ENCODE assay signal across 11 mouse cellular contexts in the genomic region with DNA sequence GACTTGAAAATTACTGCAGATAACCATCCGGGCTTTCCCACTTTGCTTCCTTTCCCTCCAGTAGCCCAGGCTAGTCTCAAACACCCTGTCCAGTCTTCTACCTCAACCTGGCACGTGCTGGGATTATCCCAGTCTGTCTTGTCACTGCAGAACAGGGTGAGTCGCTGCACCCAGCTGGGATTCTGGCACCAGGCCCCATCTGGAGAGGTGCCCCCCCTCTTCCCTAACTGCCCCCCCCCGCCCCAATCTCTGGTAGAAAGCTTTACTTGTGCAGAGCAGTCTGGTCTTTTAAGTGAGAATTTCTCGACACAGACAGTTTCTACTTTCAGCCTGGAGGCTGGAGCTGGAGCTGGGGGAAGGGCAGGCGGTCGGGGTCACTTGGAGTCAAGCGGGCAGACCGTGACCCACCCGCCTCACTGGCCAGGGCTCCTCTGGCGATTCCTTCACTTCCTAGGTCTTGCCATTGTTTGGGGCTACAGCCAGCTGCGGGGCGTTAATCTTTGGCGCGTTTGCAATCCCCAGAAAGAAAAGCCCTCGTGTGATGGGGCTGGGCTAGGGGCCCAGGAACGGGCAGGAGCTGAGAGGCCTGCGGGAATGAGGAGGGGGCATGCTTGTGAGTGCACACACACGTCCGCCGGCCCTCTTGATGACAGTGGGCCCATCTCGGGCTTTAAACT. TPM values are rescaled to one million over a fixed set of nuclear protein-coding genes. Genes with fewer than 3 reads are reported as not detected.
A peak's percentile ranks its signal among the peaks of the same experiment; 100 is the strongest.
DNase-seq lines count a peak whose midpoint lies in the region; ATAC-seq and TF ChIP-seq lines count a peak whose summit lies in the region.
"Had no signal": no experiment of that assay in that cellular context is flagged by ENCODE, and none has a peak within 500 bp of the region (broad histone marks: within the 10 kb centered on the region; RNA-seq: fewer than 3 reads in every experiment).

No protein-coding gene starts in this region.

- 0 out of 2 replicates have a peak overlapping the region, but pooled peaks have one; percentile 22 for H3K9ac ChIP-seq in kidney, embryonic 16.5 days (replicated peaks; ENCODE audit: low read length)
- peak overlapping the region; percentile 39 for H3K9ac ChIP-seq in embryonic facial prominence, embryonic 11.5 days (replicated peaks; ENCODE audit: low read length)
- H3K9ac ChIP-seq in hindbrain, postnatal 0 days (replicated peaks; ENCODE audit: low read length), result no peak overlapping the region
- H3K9ac ChIP-seq in neural tube, embryonic 12.5 days, result no peak overlapping the region

- peaks cover 89% of the 10 kb centered on the region for H3K27me3 ChIP-seq in kidney, embryonic 16.5 days (ENCODE audit: insufficient read depth, low read length)
- H3K27me3 ChIP-seq in embryonic facial prominence, embryonic 11.5 days (ENCODE audit: control insufficient read depth, insufficient read depth, low read length), result peaks cover 58% of the 10 kb centered on the region
- H3K27me3 ChIP-seq in hindbrain, postnatal 0 days (ENCODE audit: insufficient read depth, low read length), result peaks cover 15% of the 10 kb centered on the region
- H3K27me3 ChIP-seq in neural tube, embryonic 12.5 days (replicated peaks), result peaks cover 49% of the 10 kb centered on the region

- no peak overlapping the region for H3K4me3 ChIP-seq in kidney, embryonic 16.5 days (ENCODE audit: low read length)
- H3K4me3 ChIP-seq in embryonic facial prominence, embryonic 11.5 days (ENCODE audit: low read depth, low read length), result no peak overlapping the region
- no peak overlapping the region for H3K4me3 ChIP-seq in hindbrain, postnatal 0 days (ENCODE audit: low read length)
- no peak overlapping the region for H3K4me3 ChIP-seq in neural tube, embryonic 12.5 days
- H3K4me3 ChIP-seq: megakaryocyte, embryonic 14.5 days had no signal

- ATAC-seq in kidney, embryonic 16.5 days (ENCODE audit: low FRiP score, low TSS enrichment), result peak; percentile 28; the same call in 1 of the 2 replicates
- ATAC-seq in embryonic facial prominence, embryonic 11.5 days (replicated peaks; ENCODE audit: insufficient number of reproducible peaks, low FRiP score, low TSS enrichment, low read depth), result 0 out of 2 replicates have a peak, but pooled peaks have one; percentile 17
- ATAC-seq in hindbrain, postnatal 0 days, result peak; percentile 67
- peak; percentile 59 for ATAC-seq in neural tube, embryonic 12.5 days (ENCODE audit: low FRiP score, low read depth)

- H3K27ac ChIP-seq in kidney, embryonic 16.5 days (ENCODE audit: low read length), result no peak overlapping the region
- H3K27ac ChIP-seq in embryonic facial prominence, embryonic 11.5 days (replicated peaks; ENCODE audit: low read depth, low read length), result 0 out of 2 replicates have a peak overlapping the region, but pooled peaks have one; percentile 13
- no peak overlapping the region for H3K27ac ChIP-seq in hindbrain, postnatal 0 days
- peak overlapping the region; percentile 54; the same call in 1 of the 2 replicates for H3K27ac ChIP-seq in neural tube, embryonic 12.5 days

- TF ChIP-seq CTCF in hindbrain, postnatal 0 days (IDR thresholded peaks at IDR 0.05; ENCODE audit: low read depth), result no peak

- H3K9me3 ChIP-seq in kidney, embryonic 16.5 days (ENCODE audit: low read length), result no peaks in the 10 kb centered on the region
- H3K9me3 ChIP-seq in embryonic facial prominence, embryonic 11.5 days (replicated peaks; ENCODE audit: control insufficient read depth, low read length), result no peaks in the 10 kb centered on the region
- no peaks in the 10 kb centered on the region for H3K9me3 ChIP-seq in hindbrain, postnatal 0 days (ENCODE audit: low read length)
- H3K9me3 ChIP-seq in neural tube, embryonic 12.5 days, result no peaks in the 10 kb centered on the region
- H3K9me3 ChIP-seq: megakaryocyte, embryonic 14.5 days had no signal

- no peaks in the 10 kb centered on the region for H3K36me3 ChIP-seq in kidney, embryonic 16.5 days (ENCODE audit: insufficient read depth, low read length)
- H3K36me3 ChIP-seq in embryonic facial prominence, embryonic 11.5 days (replicated peaks; ENCODE audit: control insufficient read depth, insufficient read depth, low read depth, low read length), result no peaks in the 10 kb centered on the region
- H3K36me3 ChIP-seq in hindbrain, postnatal 0 days (ENCODE audit: insufficient read depth, low read length), result no peaks in the 10 kb centered on the region
- no peaks in the 10 kb centered on the region for H3K36me3 ChIP-seq in neural tube, embryonic 12.5 days
- H3K36me3 ChIP-seq: G1E had no signal

- H3K4me2 ChIP-seq in kidney, embryonic 16.5 days (replicated peaks; ENCODE audit: low read depth, low read length), result peak overlapping the region; percentile 23; the same call in 1 of the 2 replicates
- H3K4me2 ChIP-seq in embryonic facial prominence, embryonic 11.5 days (ENCODE audit: low read depth, low read length), result no peak overlapping the region; the same call in 1 of the 2 replicates
- 0 out of 2 replicates have a peak overlapping the region, but pooled peaks have one; percentile 13 for H3K4me2 ChIP-seq in hindbrain, postnatal 0 days (ENCODE audit: low read depth, low read length)
- peak overlapping the region; percentile 42 for H3K4me2 ChIP-seq in neural tube, embryonic 12.5 days (replicated peaks)

- H3K4me1 ChIP-seq in kidney, embryonic 16.5 days (ENCODE audit: insufficient read depth, low read length), result peaks cover 11% of the 10 kb centered on the region
- H3K4me1 ChIP-seq in embryonic facial prominence, embryonic 11.5 days (ENCODE audit: control insufficient read depth, insufficient read depth, low read length), result peaks cover 8% of the 10 kb centered on the region
- H3K4me1 ChIP-seq in hindbrain, postnatal 0 days (ENCODE audit: insufficient read depth, low read length), result no peaks in the 10 kb centered on the region
- peaks cover 78% of the 10 kb centered on the region for H3K4me1 ChIP-seq in neural tube, embryonic 12.5 days
- H3K4me1 ChIP-seq: megakaryocyte, embryonic 14.5 days had no signal

- DNase-seq in kidney, adult 11 months, result no peak
- DNase-seq in embryonic facial prominence, embryonic 11.5 days (ENCODE audit: low spot score), result peak; percentile 58
- DNase-seq in hindbrain, postnatal 0 days (ENCODE audit: low spot score), result peak; percentile 43
- DNase-seq in cerebellum, adult 18-20 months, result no peak
- DNase-seq in B cell, adult 2 months, result no peak
- no peak for DNase-seq in layer of hippocampus, postnatal 10 days (ENCODE audit: low spot score in 2 of 2)

- 6% methylated on average over 22 of the region's 22 CpGs for WGBS in kidney, embryonic 16.5 days
- WGBS in embryonic facial prominence, embryonic 11.5 days, result 3% methylated on average over 22 of the region's 22 CpGs
- WGBS in hindbrain, postnatal 0 days, result 5% methylated on average over 22 of the region's 22 CpGs
- WGBS in neural tube, embryonic 12.5 days, result 2% methylated on average over 22 of the region's 22 CpGs

RNA-seq across cellular contexts. Expression of gene Pax7, which starts 22.4 kb away (rescaled TPM):
- 0.03 TPM in 1 of 2 replicates, not detected in the other for polyA plus RNA-seq in kidney, embryonic 16.5 days (2015; fragmentation: Nextera tagmentation; extraction: Ambion mirVana)
- polyA plus RNA-seq in embryonic facial prominence, embryonic 11.5 days (2014; fragmentation: Nextera tagmentation; extraction: Ambion mirVana), result 1.9 and 2.0 TPM in 2 replicates
- 2.6 and 3.6 TPM in 2 replicates for total RNA-seq in hindbrain, postnatal 0 days (2014; rRNA removed)
- 0.30 and 0.41 TPM in 2 replicates for polyA plus RNA-seq in hindbrain, postnatal 0 days (2015; fragmentation: Nextera tagmentation; extraction: Ambion mirVana)
- 2.3 and 2.7 TPM in 2 replicates for polyA plus RNA-seq in neural tube, embryonic 12.5 days (2016; fragmentation: Nextera tagmentation; extraction: Ambion mirVana)
- total RNA-seq in layer of hippocampus, postnatal 10 days (2021), result under 1 TPM in 1 of 2 experiments, not detected in 1; 0.11 TPM
- polyA plus RNA-seq: G1E; small intestine, adult 2 months had no signal

Comparison
In these comparisons a context has a peak if more than half of its experiments do, and no peak if none do; other contexts are left out.
1. ATAC-seq: peak in every context shown above with its lines; median percentile 67 in hindbrain, postnatal 0 days; 59 in neural tube, embryonic 12.5 days; 28 in kidney, embryonic 16.5 days; 17 in embryonic facial prominence, embryonic 11.5 days.
2. H3K27ac ChIP-seq: peak in embryonic facial prominence, embryonic 11.5 days (single experiment) and neural tube, embryonic 12.5 days (single experiment); none in kidney, embryonic 16.5 days (single experiment) and hindbrain, postnatal 0 days (single experiment).
3. H3K9ac ChIP-seq: peak in kidney, embryonic 16.5 days (single experiment) and embryonic facial prominence, embryonic 11.5 days (single experiment); none in hindbrain, postnatal 0 days (single experiment) and neural tube, embryonic 12.5 days (single experiment).
4. DNase-seq: peak in embryonic facial prominence, embryonic 11.5 days (single experiment) and hindbrain, postnatal 0 days (single experiment); none in kidney, adult 11 months (single experiment), cerebellum, adult 18-20 months (0 of 2), B cell, adult 2 months (0 of 2) and layer of hippocampus, postnatal 10 days (0 of 2).